Mouse (Mus musculus): ENCODE data around the gene Pcbp2. TPM values are rescaled to one million over a fixed set of nuclear protein-coding genes. Genes with fewer than 3 reads are reported as not detected.

Gene Pcbp2
- polyA plus RNA-seq, 1 experiment from 2014 or later: 201 TPM

- 86% methylated on average over 9 of the region's 9 CpGs for WGBS
- no peaks in the 10 kb centered on the region for H3K27me3 ChIP-seq (ENCODE audit: low read depth, poor library complexity, severe bottlenecking)
- DNase-seq (ENCODE audit: low spot score): no peak
- H3K27ac ChIP-seq (replicated peaks): no peak overlapping the region
- no peak overlapping the region for H3K4me3 ChIP-seq
- H3K36me3 ChIP-seq: peaks cover 92% of the 10 kb centered on the region
- no peaks in the 10 kb centered on the region for H3K4me1 ChIP-seq
- no peaks in the 10 kb centered on the region for H3K9me3 ChIP-seq (replicated peaks)
Measured at GRCm38 (mm10) chr15:102502254-102502840, 32.0 kb downstream of the Pcbp2 start.

- no peak within 1 kb of the TSS for H3K4me3 ChIP-seq
- no peaks in the 10 kb centered on the region for H3K4me1 ChIP-seq
- DNase-seq (ENCODE audit: low spot score): no peak
- no peaks in the 10 kb centered on the region for H3K27me3 ChIP-seq (ENCODE audit: low read depth, poor library complexity, severe bottlenecking)
- peaks cover 90% of the 10 kb centered on the region for H3K36me3 ChIP-seq
- no peak within 1 kb of the TSS for H3K27ac ChIP-seq (replicated peaks)
- no peaks in the 10 kb centered on the region for H3K9me3 ChIP-seq (replicated peaks)
- WGBS: 93% methylated on average over 1 of the region's 1 CpGs
Measured at GRCm38 (mm10) chr15:102503447-102503846, 33.1 kb downstream of the Pcbp2 start, which contains the start of gene Gm10337. Gm10337 (plus strand) TSS chr15:102503722.

GRCm38 (mm10) chr15:102503924-102504782, 33.8 kb downstream of the Pcbp2 start:
- peaks cover 85% of the 10 kb centered on the region for H3K36me3 ChIP-seq
- no peaks in the 10 kb centered on the region for H3K9me3 ChIP-seq (replicated peaks)
- no peaks in the 10 kb centered on the region for H3K27me3 ChIP-seq (ENCODE audit: low read depth, poor library complexity, severe bottlenecking)
- H3K27ac ChIP-seq (replicated peaks): no peak overlapping the region
- DNase-seq (ENCODE audit: low spot score): no peak
- WGBS: 88% methylated on average over 9 of the region's 9 CpGs
- H3K4me1 ChIP-seq: peaks cover 3% of the 10 kb centered on the region; the same call in 1 of the 2 replicates
- H3K4me3 ChIP-seq: no peak overlapping the region

GRCm38 (mm10) chr15:102505073-102505769, 34.9 kb downstream of the Pcbp2 start:
- no peaks in the 10 kb centered on the region for H3K9me3 ChIP-seq (replicated peaks)
- 80% methylated on average over 12 of the region's 12 CpGs for WGBS

GRCm38 (mm10) chr15:102505770-102506463, 35.6 kb downstream of the Pcbp2 start:
- no peak overlapping the region for H3K27ac ChIP-seq (replicated peaks)
- H3K27me3 ChIP-seq (ENCODE audit: low read depth, poor library complexity, severe bottlenecking): no peaks in the 10 kb centered on the region
- peaks cover 19% of the 10 kb centered on the region for H3K4me1 ChIP-seq
- no peaks in the 10 kb centered on the region for H3K9me3 ChIP-seq (replicated peaks)
- peaks cover 67% of the 10 kb centered on the region for H3K36me3 ChIP-seq
- no peak overlapping the region for H3K4me3 ChIP-seq
- WGBS: 90% methylated on average over 9 of the region's 9 CpGs
- no peak for DNase-seq (ENCODE audit: low spot score)

More at GRCm38 (mm10) chr15:102505073-102505769, 34.9 kb downstream of the Pcbp2 start:
- H3K4me3 ChIP-seq: no peak overlapping the region
- H3K4me1 ChIP-seq: peaks cover 13% of the 10 kb centered on the region
- no peak for DNase-seq (ENCODE audit: low spot score)
- no peak overlapping the region for H3K27ac ChIP-seq (replicated peaks)
- no peaks in the 10 kb centered on the region for H3K27me3 ChIP-seq (ENCODE audit: low read depth, poor library complexity, severe bottlenecking)
- peaks cover 74% of the 10 kb centered on the region for H3K36me3 ChIP-seq

GRCm38 (mm10) chr15:102506464-102506830, 36.1 kb downstream of the Pcbp2 start:
- DNase-seq (ENCODE audit: low spot score): no peak
- Histone ChIP-seq H3K4me1 (peaks cover 25% of the 10 kb centered on the region), H3K9me3 (replicated peaks) (no peaks in the 10 kb centered on the region), H3K4me3 (no peak overlapping the region), H3K27ac (replicated peaks) (no peak overlapping the region), H3K36me3 (peaks cover 62% of the 10 kb centered on the region), H3K27me3 (ENCODE audit: low read depth, poor library complexity, severe bottlenecking) (no peaks in the 10 kb centered on the region)
- 83% methylated on average over 2 of the region's 2 CpGs for WGBS

GRCm38 (mm10) chr15:102506864-102507263, 36.5 kb downstream of the Pcbp2 start:
- Histone ChIP-seq H3K27ac (replicated peaks) (no peak overlapping the region), H3K4me1 (peaks cover 29% of the 10 kb centered on the region), H3K36me3 (peaks cover 58% of the 10 kb centered on the region), H3K4me3 (no peak overlapping the region), H3K9me3 (replicated peaks) (no peaks in the 10 kb centered on the region), H3K27me3 (ENCODE audit: low read depth, poor library complexity, severe bottlenecking) (no peaks in the 10 kb centered on the region)
- DNase-seq (ENCODE audit: low spot score): no peak
- 95% methylated on average over 1 of the region's 1 CpGs for WGBS

- Histone ChIP-seq H3K27me3 (ENCODE audit: low read depth, poor library complexity, severe bottlenecking) (no peaks in the 10 kb centered on the region), H3K9me3 (replicated peaks) (no peaks in the 10 kb centered on the region), H3K27ac (replicated peaks) (no peak overlapping the region), H3K4me3 (no peak overlapping the region), H3K36me3 (peaks cover 51% of the 10 kb centered on the region), H3K4me1 (peaks cover 36% of the 10 kb centered on the region)
- DNase-seq (ENCODE audit: low spot score): no peak
Measured at GRCm38 (mm10) chr15:102507561-102507960, 37.2 kb downstream of the Pcbp2 start.

- 89% methylated on average over 3 of the region's 3 CpGs for WGBS
- peaks cover 43% of the 10 kb centered on the region for H3K36me3 ChIP-seq
Measured at GRCm38 (mm10) chr15:102508336-102508735, 38.0 kb downstream of the Pcbp2 start.

GRCm38 (mm10) chr15:102510110-102510509, 39.8 kb downstream of the Pcbp2 start:
- Histone ChIP-seq H3K9me3 (replicated peaks) (no peaks in the 10 kb centered on the region), H3K4me1 (peaks cover 51% of the 10 kb centered on the region), H3K27me3 (ENCODE audit: low read depth, poor library complexity, severe bottlenecking) (no peaks in the 10 kb centered on the region), H3K36me3 (peaks cover 25% of the 10 kb centered on the region), H3K4me3 (peak overlapping the region; percentile 75), H3K27ac (replicated peaks) (peak overlapping the region; percentile 85)
- DNase-seq (ENCODE audit: low spot score): no peak
- WGBS: 6% methylated on average over 9 of the region's 9 CpGs

More at GRCm38 (mm10) chr15:102508336-102508735, 38.0 kb downstream of the Pcbp2 start:
- Histone ChIP-seq H3K27ac (replicated peaks) (no peak overlapping the region), H3K27me3 (ENCODE audit: low read depth, poor library complexity, severe bottlenecking) (no peaks in the 10 kb centered on the region), H3K4me1 (peaks cover 42% of the 10 kb centered on the region), H3K9me3 (replicated peaks) (no peaks in the 10 kb centered on the region), H3K4me3 (no peak overlapping the region)
- DNase-seq (ENCODE audit: low spot score): no peak

- H3K4me1 ChIP-seq: peaks cover 58% of the 10 kb centered on the region
- no peaks in the 10 kb centered on the region for H3K9me3 ChIP-seq (replicated peaks)
- peaks cover 20% of the 10 kb centered on the region for H3K36me3 ChIP-seq
- no peaks in the 10 kb centered on the region for H3K27me3 ChIP-seq (ENCODE audit: low read depth, poor library complexity, severe bottlenecking)
- peak overlapping the region; percentile 85 for H3K27ac ChIP-seq (replicated peaks)
- peak; percentile 98 for DNase-seq (ENCODE audit: low spot score)
- H3K4me3 ChIP-seq: peak overlapping the region; percentile 75
- 4% methylated on average over 34 of the region's 34 CpGs for whole genome bisulfite sequencing
Measured at GRCm38 (mm10) chr15:102510590-102511284, 40.4 kb downstream of the Pcbp2 start.
